Mouse (Mus musculus) ES-E14 (cell line): ENCODE measurements at regions not wholly inside any gene's neighbourhood (a gene's known extent, or its start where the extent isn't known, plus 50 kb on each side); places are given as distances from the start of the nearest gene placed in this dataset.

Experiments
- HCFC1 ChIP-seq: IDR thresholded peaks from 2 replicates; pipeline ENCODE4 v1.6.1; 2012; ENCODE audit warnings: low read length, inconsistent platforms, borderline replicate concordance; ENCODE audit not compliant: insufficient read depth
- MAFK ChIP-seq: IDR thresholded peaks from 2 replicates; pipeline ENCODE4 v1.6.1; 2014; ENCODE audit warnings: mild to moderate bottlenecking, low read depth, low read length, inconsistent platforms; ENCODE audit not compliant: insufficient read depth

DNA sequence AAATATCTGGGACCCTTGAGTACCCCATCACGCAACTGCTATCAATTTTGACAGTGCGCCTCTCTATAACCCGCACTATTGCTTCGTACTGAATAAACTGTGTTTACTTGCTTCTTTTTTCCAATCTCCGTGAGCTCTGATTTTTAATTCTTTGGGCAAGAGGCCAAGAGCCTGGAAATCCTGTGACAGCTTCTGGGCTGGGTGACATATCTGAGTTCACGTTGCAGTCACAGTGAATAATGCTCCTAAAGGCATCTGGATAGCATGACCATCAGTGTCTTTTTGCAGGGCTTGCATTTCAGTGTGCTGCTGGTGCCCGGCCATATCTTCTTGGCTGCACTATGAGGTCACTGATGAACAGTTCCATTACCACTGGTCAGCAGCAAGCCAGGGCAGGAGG is 158.2 kb upstream of the Mocs1 start:
- TF ChIP-seq HCFC1 (no peak), MAFK (no peak)
